Mouse (Mus musculus): ENCODE measurements at regions not wholly inside any gene's neighbourhood (a gene's known extent, or its start where the extent isn't known, plus 50 kb on each side); places are given as distances from the start of the nearest gene placed in this dataset.

DNA sequence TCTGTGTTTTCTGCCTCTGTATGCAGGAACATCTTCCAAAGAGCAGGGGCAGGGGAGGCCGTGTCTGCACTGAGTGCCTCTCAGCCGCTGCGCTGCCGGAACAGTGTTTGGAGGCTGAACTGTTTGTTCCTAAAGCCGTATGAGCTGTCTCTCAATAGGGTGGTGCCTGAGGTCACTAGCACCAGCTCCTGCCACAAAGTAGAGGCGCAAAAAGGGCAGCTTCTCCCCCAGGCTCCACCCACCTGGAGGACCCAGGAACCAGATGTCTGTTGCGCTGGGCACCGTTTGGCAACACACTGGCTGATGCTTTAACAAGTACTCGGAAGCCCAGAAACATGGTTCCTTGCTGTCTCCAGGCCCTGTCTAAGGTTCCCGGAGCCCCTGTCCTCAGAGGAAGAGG, 60.4 kb upstream of the Cstad start:
- TF ChIP-seq TAL1 (IDR thresholded peaks at IDR 0.05; ENCODE audit: low read length) (no peak), GATA1 (IDR thresholded peaks at IDR 0.05; ENCODE audit: low read length) (no peak)
